Mouse (Mus musculus) retina, postnatal 1 day (tissue): ENCODE data around the gene Bms1.

ENCODE experiments used
- DNase-seq: peaks from one replicate; pipeline ENCODE4 v3.0.0-alpha.2; 2012

The Bms1 gene

GRCm38 (mm10) chr6:118365781-118366180 lies 53.5 kb downstream of the Bms1 start:
- DNase-seq = no peak

GRCm38 (mm10) chr6:118350342-118350741 lies 68.9 kb downstream of the Bms1 start:
- no peak for DNase-seq

- no peak for DNase-seq
Observed at GRCm38 (mm10) chr6:118348186-118348585, 71.1 kb downstream of the Bms1 start.

GRCm38 (mm10) chr6:118347291-118347690 lies 72.0 kb downstream of the Bms1 start:
- no peak for DNase-seq

- DNase-seq = no peak
Observed at GRCm38 (mm10) chr6:118341861-118342485, 77.3 kb downstream of the Bms1 start.

GRCm38 (mm10) chr6:118337660-118338059 lies 81.6 kb downstream of the Bms1 start:
- DNase-seq = peak; percentile 20

GRCm38 (mm10) chr6:118336541-118337480 lies 82.5 kb downstream of the Bms1 start:
- DNase-seq = peak; percentile 57

GRCm38 (mm10) chr6:118335934-118336450 lies 83.3 kb downstream of the Bms1 start:
- no peak for DNase-seq

- no peak for DNase-seq
Observed at GRCm38 (mm10) chr6:118333861-118334260, 85.4 kb downstream of the Bms1 start.
